Mouse (Mus musculus) heart, postnatal 0 days (tissue): Measurements from ENCODE around the gene Galnt9. TPM values are rescaled to one million over a fixed set of nuclear protein-coding genes. Genes with fewer than 3 reads are reported as not detected.
A peak's percentile ranks its signal among the peaks of the same experiment; 100 is the strongest.

Experiments
- ATAC-seq: fragments of 200-750 bp; cut with Nextera tagmentation; 2 replicates; pipeline ENCODE4 v1.8.0; 2017; ENCODE audit warnings: low read depth, moderate number of reproducible peaks, moderate library complexity; ENCODE audit not compliant: insufficient read depth
- DNase-seq: peaks from one replicate; pipeline ENCODE4 v3.0.0-alpha.2; 2016; ENCODE audit warnings: low spot score
- H3K27ac ChIP-seq: fragments of 300-500 bp; sonication (generic); 2 replicates; pipeline ENCODE4 v1.5.1; 2014; ENCODE audit warnings: low read depth, mild to moderate bottlenecking
- H3K27me3 ChIP-seq: fragments of 300-500 bp; sonication (generic); 2 replicates; pipeline ENCODE4 v1.6.1; 2014; ENCODE audit warnings: low read length, mixed read lengths; ENCODE audit not compliant: control insufficient read depth, insufficient read depth
- H3K36me3 ChIP-seq: fragments of 300-500 bp; sonication (generic); replicated peaks from 2 replicates; pipeline ENCODE4 v1.6.1; 2014; ENCODE audit warnings: low read length, mixed read lengths; ENCODE audit not compliant: control insufficient read depth, insufficient read depth
- H3K4me1 ChIP-seq: fragments of 300-500 bp; sonication (generic); 2 replicates; pipeline ENCODE4 v1.6.1; 2014; ENCODE audit warnings: antibody characterized with exemption; ENCODE audit not compliant: control insufficient read depth, insufficient read depth
- H3K4me2 ChIP-seq: fragments of 300-500 bp; sonication (generic); 2 replicates; pipeline ENCODE4 v1.6.1; 2014; ENCODE audit warnings: low read depth, mild to moderate bottlenecking, low read length, moderate library complexity
- H3K4me3 ChIP-seq: fragments of 300-500 bp; sonication (generic); 2 replicates; pipeline ENCODE4 v1.5.1; 2014; ENCODE audit warnings: low read depth, low read length
- H3K9ac ChIP-seq: fragments of 300-500 bp; sonication (generic); replicated peaks from 2 replicates; pipeline ENCODE4 v1.6.1; 2014; ENCODE audit warnings: low read depth, low read length, mixed read lengths
- H3K9me3 ChIP-seq: fragments of 300-500 bp; sonication (generic); replicated peaks from 2 replicates; pipeline ENCODE4 v1.6.1; 2016; ENCODE audit warnings: low read length; ENCODE audit not compliant: control insufficient read depth
- CTCF ChIP-seq: IDR thresholded peaks from 2 replicates; pipeline ENCODE4 v1.5.1; 2016; ENCODE audit warnings: antibody characterized with exemption, control low read depth, low read depth
- EP300 ChIP-seq: IDR thresholded peaks from 2 replicates; pipeline ENCODE4 v1.6.1; 2016; ENCODE audit warnings: antibody characterized with exemption, low read depth
- WGBS: fragments of 180-500 bp; shearing (Covaris S2); extraction: QIAGEN DNeasy Blood & Tissue Kit; methylation state at CpG from one replicate; pipeline ENCODE4 v1.1.7; 2014; 5-methylcytosine and 5-hydroxymethylcytosine counted together
- polyA plus RNA-seq: library from polyadenylated mRNA; unstranded; fragments of >200 nt; fragmentation: Nextera tagmentation; extraction: Ambion mirVana; gene quantifications from 2 replicates; pipeline ENCODE4 v1.2.1, GENCODE M21; 2015
- total RNA-seq: library from RNA; depleted of rRNA; stranded (reverse); fragments of >200 nt; gene quantifications from 2 replicates; pipeline ENCODE4 v1.2.3, GENCODE M21; 2014; ENCODE audit warnings: low replicate concordance

The Galnt9 gene
- total and polyA plus RNA-seq, 2 experiments from 2014 or later, result not detected

DNA sequence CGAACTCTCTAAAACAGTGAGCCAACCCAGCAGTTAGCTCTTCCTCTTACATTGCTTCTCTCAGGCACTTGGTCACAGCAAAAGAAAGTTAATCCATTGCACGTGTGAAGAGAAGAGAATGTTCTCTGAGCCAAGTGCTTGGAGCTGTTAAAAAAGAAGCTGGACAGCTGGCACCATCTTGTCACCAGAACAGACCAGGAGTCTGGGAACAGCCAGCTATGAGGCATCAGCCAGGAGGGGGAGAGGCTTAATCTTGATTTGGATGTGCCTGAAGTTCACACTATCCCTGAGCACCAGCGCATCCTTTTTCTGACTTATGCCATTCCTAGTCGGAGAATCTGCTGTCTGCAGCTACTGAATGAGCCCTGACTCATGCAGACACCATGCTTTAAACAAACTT lies 30.4 kb upstream of the Galnt9 start:
- Histone ChIP-seq H3K36me3 (no peaks in the 10 kb centered on the region), H3K27me3 (0 out of 2 replicates have a peak, but pooled peaks cover 13% of the 10 kb centered on the region), H3K4me3 (no peak overlapping the region), H3K4me1 (no peaks in the 10 kb centered on the region), H3K27ac (no peak overlapping the region), H3K9me3 (no peaks in the 10 kb centered on the region), H3K9ac (no peak overlapping the region), H3K4me2 (no peak overlapping the region)
- WGBS, result 61% methylated on average over 4 of the region's 4 CpGs
- DNase-seq, result no peak
- ATAC-seq, result no peak
- TF ChIP-seq EP300, result no peak
- no peak for TF ChIP-seq CTCF

DNA sequence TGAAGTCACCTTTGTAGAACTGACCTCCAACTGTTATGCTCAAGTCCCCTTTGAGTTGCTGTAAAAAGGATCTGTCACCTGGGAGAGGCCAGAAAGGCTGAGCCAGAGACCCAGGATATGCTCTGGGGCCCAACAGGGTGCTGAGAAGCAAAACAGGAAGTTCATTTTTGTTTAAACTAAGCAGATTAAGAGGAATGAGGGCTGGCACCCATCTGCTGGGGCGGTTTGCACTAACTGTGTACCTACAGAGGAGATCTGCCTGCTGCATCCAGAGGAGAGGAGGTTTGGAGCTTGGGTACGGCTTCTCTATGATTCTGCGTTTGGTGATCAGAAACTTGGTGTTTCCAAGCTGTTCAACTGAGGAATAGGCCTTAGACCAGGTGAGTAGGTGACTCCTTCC lies 29.5 kb upstream of the Galnt9 start:
- Histone ChIP-seq H3K27me3 (0 out of 2 replicates have a peak, but pooled peaks cover 17% of the 10 kb centered on the region), H3K4me3 (no peak overlapping the region; the same call in 1 of the 2 replicates), H3K4me2 (no peak overlapping the region), H3K36me3 (no peaks in the 10 kb centered on the region), H3K9ac (no peak overlapping the region), H3K4me1 (no peaks in the 10 kb centered on the region), H3K27ac (no peak overlapping the region), H3K9me3 (no peaks in the 10 kb centered on the region)
- TF ChIP-seq CTCF (no peak), EP300 (no peak)
- ATAC-seq (no peak), DNase-seq (no peak)
- WGBS, result 65% methylated on average over 3 of the region's 3 CpGs

- no peak overlapping the region for H3K4me2 ChIP-seq
- H3K27me3 ChIP-seq, result 0 out of 2 replicates have a peak, but pooled peaks cover 17% of the 10 kb centered on the region
- ATAC-seq, result no peak
- no peak for TF ChIP-seq CTCF
- TF ChIP-seq EP300, result no peak
- H3K27ac ChIP-seq, result no peak overlapping the region
- H3K4me3 ChIP-seq, result no peak overlapping the region
- no peaks in the 10 kb centered on the region for H3K4me1 ChIP-seq
- 59% methylated on average over 4 of the region's 4 CpGs for WGBS
- DNase-seq, result no peak
- no peaks in the 10 kb centered on the region for H3K9me3 ChIP-seq
- H3K9ac ChIP-seq, result no peak overlapping the region
- no peaks in the 10 kb centered on the region for H3K36me3 ChIP-seq
These were observed 27.8 kb upstream of the Galnt9 start for GRCm38 (mm10) chr5:110516390-110516789.

GRCm38 (mm10) chr5:110518086-110518783 lies 25.9 kb upstream of the Galnt9 start:
- H3K4me2 ChIP-seq, result no peak overlapping the region
- TF ChIP-seq EP300 (no peak), CTCF (no peak)
- no peak overlapping the region for H3K4me3 ChIP-seq
- 0 out of 2 replicates have a peak, but pooled peaks cover 17% of the 10 kb centered on the region for H3K27me3 ChIP-seq
- no peaks in the 10 kb centered on the region for H3K4me1 ChIP-seq
- no peak overlapping the region for H3K27ac ChIP-seq
- DNase-seq (no peak), ATAC-seq (no peak)
- H3K36me3 ChIP-seq, result no peaks in the 10 kb centered on the region
- H3K9ac ChIP-seq, result no peak overlapping the region
- WGBS, result 39% methylated on average over 14 of the region's 14 CpGs
- no peaks in the 10 kb centered on the region for H3K9me3 ChIP-seq

DNA sequence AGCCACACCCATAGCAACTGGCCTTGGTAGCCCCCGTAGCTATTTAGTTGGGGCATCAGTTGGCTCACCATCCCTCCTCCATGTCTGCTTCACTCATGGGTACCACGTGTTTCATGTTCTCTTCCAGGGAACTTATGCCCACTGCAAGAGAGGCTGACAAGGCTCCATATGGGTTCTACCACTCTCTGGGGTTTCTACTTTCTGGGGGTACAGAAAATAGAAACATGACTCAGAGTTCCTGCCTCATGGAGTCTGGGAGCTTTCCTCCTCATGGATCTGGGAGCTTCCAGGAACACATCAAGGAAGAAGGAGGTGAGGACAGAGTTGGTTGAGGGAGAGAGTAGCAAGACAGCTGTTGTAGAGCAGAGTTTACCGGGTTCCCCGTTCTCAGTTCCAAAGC lies 23.2 kb upstream of the Galnt9 start:
- H3K27me3 ChIP-seq, result 0 out of 2 replicates have a peak, but pooled peaks cover 17% of the 10 kb centered on the region
- H3K4me2 ChIP-seq, result no peak overlapping the region
- WGBS, result 74% methylated on average over 4 of the region's 4 CpGs
- H3K9ac ChIP-seq, result no peak overlapping the region
- TF ChIP-seq EP300, result no peak
- no peak for TF ChIP-seq CTCF
- ATAC-seq (no peak), DNase-seq (no peak)
- H3K4me1 ChIP-seq, result no peaks in the 10 kb centered on the region
- H3K36me3 ChIP-seq, result no peaks in the 10 kb centered on the region
- H3K27ac ChIP-seq, result no peak overlapping the region
- no peak overlapping the region for H3K4me3 ChIP-seq
- no peaks in the 10 kb centered on the region for H3K9me3 ChIP-seq

- Histone ChIP-seq H3K27ac (no peak overlapping the region), H3K27me3 (0 out of 2 replicates have a peak, but pooled peaks cover 11% of the 10 kb centered on the region), H3K36me3 (no peaks in the 10 kb centered on the region), H3K4me1 (no peaks in the 10 kb centered on the region), H3K4me3 (no peak overlapping the region), H3K9ac (no peak overlapping the region), H3K9me3 (no peaks in the 10 kb centered on the region), H3K4me2 (no peak overlapping the region)
- DNase-seq (peak; percentile 7), ATAC-seq (no peak)
- whole genome bisulfite sequencing, result 56% methylated on average over 7 of the region's 7 CpGs
- TF ChIP-seq CTCF (no peak), EP300 (no peak)
These were observed 22.3 kb upstream of the Galnt9 start for GRCm38 (mm10) chr5:110521822-110522221.
